Mouse (Mus musculus) inflammation-experienced regulatory T-cells, adult 16 weeks (primary cell): Measurements from ENCODE around the gene Pknox2. TPM values are rescaled to one million over a fixed set of nuclear protein-coding genes. Genes with fewer than 3 reads are reported as not detected.

ENCODE experiments used
- polyA plus RNA-seq: library from polyadenylated mRNA; unstranded; fragments of 100-300 nt; shearing (Covaris generic); gene quantifications from one replicate; pipeline ENCODE4 v1.2.1, GENCODE M21; 2017

The Pknox2 gene
- polyA plus RNA-seq = not detected

GRCm38 (mm10) chr9:37147359-37147685 is at the start of gene Pknox2:
Pknox2 (minus strand) TSS chr9:37147407.

Other genes with a start within 250 kb of the Pknox2 start
- 4.0 TPM for gene Tmem218, start 60.8 kb upstream of the Pknox2 start, polyA plus RNA-seq
- 7.6 TPM for gene Slc37a2, start 108.3 kb upstream of the Pknox2 start, polyA plus RNA-seq
- gene Ccdc15, start 201.0 kb upstream of the Pknox2 start, polyA plus RNA-seq = 10.3 TPM
- not detected for gene Hepacam, start 219.9 kb upstream of the Pknox2 start, polyA plus RNA-seq